Mouse (Mus musculus) intestine, embryonic 16.5 days (tissue): ENCODE results near the gene Gpr180. TPM values are rescaled to one million over a fixed set of nuclear protein-coding genes. Genes with fewer than 3 reads are reported as not detected.
A peak's percentile ranks its signal among the peaks of the same experiment; 100 is the strongest.
"Not testable (repeated sequence)": the region's sequence is repeated elsewhere in the genome, so short reads cannot be mapped to it uniquely, and the experiment has no call there.

Source experiments
- ATAC-seq: fragments of 200-750 bp; cut with Nextera tagmentation; 2 replicates; pipeline ENCODE4 v1.8.0; 2017; ENCODE audit warnings: moderate TSS enrichment, moderate library complexity
- H3K27ac ChIP-seq: fragments of 300-500 bp; sonication (generic); 2 replicates; pipeline ENCODE4 v1.5.1; 2014; ENCODE audit warnings: mild to moderate bottlenecking, low read length
- H3K27me3 ChIP-seq: fragments of 300-500 bp; sonication (generic); replicated peaks from 2 replicates; pipeline ENCODE4 v1.6.1; 2014; ENCODE audit warnings: low read length, control low read depth, mixed read lengths; ENCODE audit not compliant: control insufficient read depth, insufficient read depth
- H3K36me3 ChIP-seq: fragments of 300-500 bp; sonication (generic); 2 replicates; pipeline ENCODE4 v1.6.1; 2014; ENCODE audit warnings: low read length, control low read depth; ENCODE audit not compliant: control insufficient read depth, insufficient read depth
- H3K4me1 ChIP-seq: fragments of 300-500 bp; sonication (generic); 2 replicates; pipeline ENCODE4 v1.6.1; 2014; ENCODE audit warnings: low read length, control low read depth, mixed read lengths; ENCODE audit not compliant: control insufficient read depth, insufficient read depth
- H3K4me2 ChIP-seq: fragments of 300-500 bp; sonication (generic); 2 replicates; pipeline ENCODE4 v1.6.1; 2014; ENCODE audit warnings: low read depth, low read length, control low read depth
- H3K4me3 ChIP-seq: fragments of 300-500 bp; sonication (generic); 2 replicates; pipeline ENCODE4 v1.5.1; 2014; ENCODE audit warnings: mild to moderate bottlenecking, low read length
- H3K9ac ChIP-seq: fragments of 300-500 bp; sonication (generic); 2 replicates; pipeline ENCODE4 v1.6.1; 2014; ENCODE audit warnings: low read depth, low read length
- H3K9me3 ChIP-seq: fragments of 300-500 bp; sonication (generic); 2 replicates; pipeline ENCODE4 v1.6.1; 2016; ENCODE audit warnings: low read length, control low read depth; ENCODE audit not compliant: control insufficient read depth
- WGBS: fragments of 180-500 bp; shearing (Covaris S2); extraction: QIAGEN DNeasy Blood & Tissue Kit; methylation state at CpG from one replicate; pipeline ENCODE4 v1.1.7; 2014; 5-methylcytosine and 5-hydroxymethylcytosine counted together
- polyA plus RNA-seq: library from polyadenylated mRNA; unstranded; fragments of >200 nt; fragmentation: Nextera tagmentation; extraction: Ambion mirVana; gene quantifications from 2 replicates; pipeline ENCODE4 v1.2.1, GENCODE M21; 2015

Gpr180 gene
- polyA plus RNA-seq = 42.3 and 43.1 TPM in 2 replicates

DNA sequence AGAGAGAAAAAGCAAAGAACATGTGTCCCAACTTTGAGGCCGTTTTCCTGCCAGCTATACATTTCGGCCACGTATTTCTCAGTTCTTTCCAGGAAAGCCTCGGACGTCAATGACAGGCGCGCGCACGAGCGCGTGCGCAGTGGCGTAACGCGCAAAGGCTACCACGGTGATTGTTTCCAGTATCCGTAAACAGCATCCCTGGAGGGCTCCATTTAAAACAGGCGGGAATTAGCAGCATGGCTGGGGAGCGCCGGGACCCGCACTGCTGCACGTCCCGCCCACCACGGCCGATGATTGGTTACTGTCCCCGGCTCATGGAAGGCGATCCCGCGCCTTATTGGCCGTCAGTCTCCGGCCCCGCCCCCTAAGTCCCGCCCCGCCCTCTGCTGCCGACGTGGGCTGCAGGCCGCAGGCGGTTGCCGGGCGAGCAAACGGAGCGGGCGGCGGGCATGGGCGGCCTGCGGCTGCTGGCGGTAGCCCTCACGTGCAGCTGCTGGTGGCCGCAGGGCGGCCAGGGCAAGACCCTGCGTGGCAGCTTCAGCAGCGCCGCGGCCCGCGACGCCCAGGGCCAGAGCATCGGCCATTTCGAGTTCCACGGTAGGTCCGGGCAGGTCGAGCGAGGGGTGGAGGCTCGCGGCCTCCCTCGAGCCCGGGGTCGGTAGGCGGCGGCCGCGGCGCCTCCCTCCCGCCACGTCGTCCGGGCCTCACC is at the start of gene Gpr180:
TSS of gene Gpr180 (plus strand) at position 415 of the 709 bp plus-strand sequence.
- peaks cover 8% of the 10 kb centered on the region for H3K4me1 ChIP-seq
- no peaks in the 10 kb centered on the region for H3K27me3 ChIP-seq
- H3K9ac ChIP-seq = peak within 1 kb of the TSS; percentile 90
- H3K4me2 ChIP-seq = peak within 1 kb of the TSS; percentile 80
- WGBS = under 1% methylated on average over 70 of the region's 77 CpGs
- peak within 1 kb of the TSS; percentile 79 for H3K4me3 ChIP-seq
- peaks cover 6% of the 10 kb centered on the region; the same call in 1 of the 2 replicates for H3K36me3 ChIP-seq
- peak; percentile 97 for ATAC-seq
- H3K9me3 ChIP-seq = no peaks in the 10 kb centered on the region
- peak within 1 kb of the TSS; percentile 72 for H3K27ac ChIP-seq

DNA sequence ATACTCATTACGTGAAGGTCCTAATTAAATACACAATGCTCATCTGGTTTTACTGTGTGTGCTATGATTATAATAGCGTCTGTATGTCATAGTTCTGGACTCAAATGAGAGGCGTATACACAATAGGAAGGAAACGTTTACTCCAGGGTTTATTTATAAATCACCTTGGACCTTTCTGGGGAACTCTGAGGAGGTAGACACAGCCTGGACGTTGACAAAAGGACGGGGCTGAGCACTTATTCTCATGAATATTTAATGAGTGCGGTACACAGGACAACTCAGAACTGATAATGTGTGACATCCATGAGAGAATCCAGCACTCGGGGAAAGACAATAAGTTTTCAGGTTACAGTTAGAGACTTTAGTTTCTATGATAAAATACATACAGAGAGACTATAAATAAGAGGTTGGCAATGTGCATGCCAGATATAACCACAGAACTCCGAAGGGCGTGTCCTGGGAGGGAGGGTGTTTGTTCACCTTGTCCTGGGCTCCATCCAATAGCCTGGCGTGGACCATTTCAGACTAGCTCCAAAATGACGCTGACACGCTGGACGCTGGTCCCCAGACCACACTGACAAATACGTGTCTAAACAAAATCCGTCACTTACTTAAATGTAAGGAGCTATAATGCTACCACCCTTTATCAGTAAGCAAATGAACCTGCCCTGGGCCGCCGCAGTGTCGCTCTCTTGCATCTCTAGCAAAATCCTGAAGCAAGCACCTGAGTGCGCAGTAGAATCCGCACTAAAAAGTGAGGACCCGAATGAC is 48.3 kb upstream of the Gpr180 start:
- Histone ChIP-seq H3K4me3 (peak overlapping the region; percentile 77), H3K4me1 (0 out of 2 replicates have a peak, but pooled peaks cover 4% of the 10 kb centered on the region), H3K36me3 (no peaks in the 10 kb centered on the region), H3K4me2 (peak overlapping the region; percentile 62), H3K9ac (peak overlapping the region; percentile 77), H3K27ac (peak overlapping the region; percentile 77), H3K27me3 (no peaks in the 10 kb centered on the region), H3K9me3 (no peaks in the 10 kb centered on the region)
- 10% methylated on average over 22 of the region's 22 CpGs for WGBS
- ATAC-seq = peak; percentile 66

DNA sequence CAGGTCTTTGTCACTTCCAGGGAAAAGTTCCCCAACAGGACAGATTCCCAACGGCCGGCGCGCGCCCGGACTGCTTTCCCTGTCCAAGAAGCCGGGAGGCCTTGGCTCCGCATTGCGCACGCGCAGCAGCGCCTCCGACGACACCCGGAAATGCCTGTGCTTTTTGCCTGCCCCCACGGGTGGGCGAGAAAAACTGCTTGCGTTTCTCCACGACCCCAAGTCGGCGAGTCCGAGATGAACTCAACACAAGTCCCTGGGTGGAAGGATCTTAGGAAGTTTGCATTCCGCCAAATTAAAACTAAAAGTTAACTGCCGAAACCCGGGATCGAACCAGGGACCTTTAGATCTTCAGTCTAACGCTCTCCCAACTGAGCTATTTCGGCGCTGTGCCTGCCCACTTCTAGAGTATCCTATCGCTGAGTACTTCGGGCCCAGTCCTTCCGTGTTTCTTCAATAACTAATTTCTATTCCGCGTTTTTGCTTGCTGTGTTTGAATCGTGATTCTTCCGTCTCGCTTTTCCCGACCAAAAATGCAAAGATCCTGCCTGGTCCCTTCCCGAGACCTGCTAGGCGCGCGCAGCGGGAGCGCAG is 47.6 kb upstream of the Gpr180 start:
- under 1% methylated on average over 44 of the region's 44 CpGs for WGBS
- H3K27ac ChIP-seq = peak overlapping the region; percentile 77
- H3K36me3 ChIP-seq = no peaks in the 10 kb centered on the region
- peak overlapping the region; percentile 77 for H3K4me3 ChIP-seq
- H3K4me1 ChIP-seq = 0 out of 2 replicates have a peak, but pooled peaks cover 4% of the 10 kb centered on the region
- H3K27me3 ChIP-seq = no peaks in the 10 kb centered on the region
- peak; percentile 90 for ATAC-seq
- peak overlapping the region; percentile 77 for H3K9ac ChIP-seq
- H3K9me3 ChIP-seq = no peaks in the 10 kb centered on the region
- peak overlapping the region; percentile 62 for H3K4me2 ChIP-seq

- H3K9ac ChIP-seq = peak overlapping the region; percentile 77
- ATAC-seq = peak; percentile 60
- H3K4me2 ChIP-seq = peak overlapping the region; percentile 62
- H3K4me1 ChIP-seq = 0 out of 2 replicates have a peak, but pooled peaks cover 4% of the 10 kb centered on the region
- peak overlapping the region; percentile 41 for H3K27ac ChIP-seq
- WGBS = 1% methylated on average over 18 of the region's 18 CpGs
- H3K4me3 ChIP-seq = peak overlapping the region; percentile 77
- H3K27me3 ChIP-seq = no peaks in the 10 kb centered on the region
- no peaks in the 10 kb centered on the region for H3K36me3 ChIP-seq
- no peaks in the 10 kb centered on the region for H3K9me3 ChIP-seq
Observed at GRCm38 (mm10) chr14:118089806-118090392, 47.1 kb upstream of the Gpr180 start.

DNA sequence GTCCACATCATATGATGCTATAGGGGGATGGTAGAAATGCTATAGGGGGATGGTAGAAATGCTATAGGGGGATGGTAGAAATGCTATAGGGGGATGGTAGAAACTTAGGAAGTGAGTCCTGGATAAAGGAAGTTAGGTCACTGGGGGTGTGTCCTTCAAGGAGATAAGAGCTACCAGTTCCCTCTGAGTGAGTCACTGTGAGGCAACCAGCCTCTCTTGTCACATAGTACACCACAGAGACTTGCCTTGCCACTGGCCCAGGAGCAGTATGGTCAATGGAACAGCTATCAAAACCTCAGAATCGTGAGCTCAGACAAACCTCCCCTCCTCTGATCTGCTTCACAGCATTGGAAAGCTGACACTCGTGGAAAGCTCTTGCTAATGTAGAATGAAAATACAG is 38.7 kb upstream of the Gpr180 start:
- 57% methylated on average over 2 of the region's 2 CpGs for WGBS
- H3K9ac ChIP-seq = no peak overlapping the region
- no peaks in the 10 kb centered on the region for H3K36me3 ChIP-seq
- no peaks in the 10 kb centered on the region for H3K27me3 ChIP-seq
- no peak overlapping the region for H3K27ac ChIP-seq
- no peak overlapping the region for H3K4me3 ChIP-seq
- H3K4me1 ChIP-seq = no peaks in the 10 kb centered on the region
- ATAC-seq = 0 out of 2 replicates have a peak, but pooled peaks have one; percentile 53
- no peak overlapping the region for H3K4me2 ChIP-seq
- no peaks in the 10 kb centered on the region for H3K9me3 ChIP-seq

- ATAC-seq = no peak
- Histone ChIP-seq H3K4me1 (no peaks in the 10 kb centered on the region), H3K4me2 (no peak overlapping the region), H3K36me3 (no peaks in the 10 kb centered on the region), H3K9ac (no peak overlapping the region), H3K27ac (no peak overlapping the region), H3K4me3 (no peak overlapping the region), H3K27me3 (no peaks in the 10 kb centered on the region), H3K9me3 (no peaks in the 10 kb centered on the region)
- WGBS = 80% methylated on average over 14 of the region's 14 CpGs
Observed at GRCm38 (mm10) chr14:118101227-118101990, 35.5 kb upstream of the Gpr180 start.

DNA sequence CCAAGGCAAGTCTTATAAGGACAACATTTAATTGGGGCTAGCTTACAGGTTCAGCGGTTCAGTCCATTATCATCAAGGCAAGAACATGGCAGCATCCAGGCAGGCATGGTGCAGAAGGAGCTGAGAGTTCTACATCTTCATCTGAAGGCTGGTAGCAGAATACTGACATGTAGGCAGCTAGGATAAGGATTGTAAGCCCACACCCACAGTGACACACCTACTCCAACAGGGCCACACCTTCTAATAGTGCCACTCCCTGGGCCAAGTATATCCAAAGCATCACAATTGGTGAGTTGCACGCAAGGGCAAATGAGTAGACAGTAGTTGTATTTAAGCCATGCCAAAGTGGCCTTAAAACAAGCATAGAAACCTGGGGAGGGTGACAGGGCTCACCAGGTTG is 29.5 kb upstream of the Gpr180 start:
- not testable (repeated sequence) for ATAC-seq, H3K4me1 ChIP-seq, H3K27me3 ChIP-seq, H3K4me3 ChIP-seq, H3K36me3 ChIP-seq, H3K9me3 ChIP-seq, H3K27ac ChIP-seq, H3K4me2 ChIP-seq, H3K9ac ChIP-seq
- WGBS = 84% methylated on average over 2 of the region's 2 CpGs

DNA sequence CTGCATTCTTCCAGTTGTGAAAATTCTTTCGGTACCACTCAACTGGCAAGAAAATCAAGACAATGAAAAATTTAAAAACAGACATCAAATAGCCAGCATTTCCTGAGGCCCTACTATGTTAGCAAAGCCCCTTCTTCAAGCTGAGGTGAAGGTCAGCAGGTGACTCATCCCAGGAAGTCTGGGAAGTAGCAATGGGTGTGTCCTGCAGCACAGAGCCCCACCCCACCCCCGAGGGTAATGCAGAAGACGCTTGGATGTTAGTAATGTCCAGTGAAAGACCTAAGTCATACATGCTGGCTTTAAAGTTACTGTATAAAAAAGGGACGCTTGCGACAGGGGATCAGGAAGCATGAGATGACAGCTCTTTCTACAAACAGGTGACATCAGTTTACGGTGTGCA is 23.8 kb upstream of the Gpr180 start:
- no peaks in the 10 kb centered on the region for H3K4me1 ChIP-seq
- peaks cover 14% of the 10 kb centered on the region for H3K36me3 ChIP-seq
- H3K27ac ChIP-seq = no peak overlapping the region
- WGBS = 86% methylated on average over 6 of the region's 6 CpGs
- no peak for ATAC-seq
- no peaks in the 10 kb centered on the region for H3K9me3 ChIP-seq
- H3K27me3 ChIP-seq = no peaks in the 10 kb centered on the region
- no peak overlapping the region for H3K4me2 ChIP-seq
- H3K4me3 ChIP-seq = no peak overlapping the region
- H3K9ac ChIP-seq = no peak overlapping the region
